Mouse (Mus musculus): ENCODE results near the gene Tbxas1.

Gene Tbxas1

DNA sequence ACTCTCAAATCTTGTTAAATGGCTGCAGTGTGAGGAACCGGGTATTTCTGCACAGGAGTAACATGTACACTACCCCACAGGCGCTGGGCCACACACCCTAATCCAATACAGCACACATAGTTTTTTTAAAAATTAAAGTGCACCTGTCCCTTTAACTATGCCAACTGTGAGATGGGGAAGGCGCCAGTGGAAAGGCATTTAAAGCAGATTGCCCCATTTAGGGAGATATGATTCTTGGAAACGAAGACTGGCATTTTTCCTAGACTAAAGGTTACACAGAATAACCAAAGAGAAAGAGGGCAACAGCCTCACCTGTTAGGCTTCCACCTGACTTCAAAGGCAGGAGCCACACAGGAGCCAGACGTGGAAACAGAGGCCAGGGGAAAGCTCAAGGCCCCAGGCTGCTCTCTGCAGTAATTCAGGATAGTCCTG lies 21.6 kb upstream of the Tbxas1 start:
- no peak for DNase-seq (ENCODE audit: low read depth, low spot score)

DNA sequence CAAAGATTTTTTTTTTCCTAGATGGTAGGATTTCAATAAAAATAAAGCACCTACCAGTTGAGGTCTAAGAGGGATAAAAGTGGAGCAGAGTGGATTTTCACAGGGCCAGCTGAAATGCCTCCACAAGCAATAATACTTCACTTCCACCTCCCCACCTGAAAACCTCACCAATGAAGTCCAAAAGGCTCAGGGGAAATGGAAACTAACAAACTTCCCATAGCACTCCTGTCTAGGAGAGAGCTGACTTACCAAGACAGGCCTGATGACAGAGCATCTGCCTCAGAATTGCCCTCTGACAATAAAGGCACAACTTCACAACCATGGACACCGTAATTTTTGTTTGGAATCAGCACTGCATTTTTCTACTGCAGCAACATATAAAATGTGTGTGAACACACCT lies 15.4 kb upstream of the Tbxas1 start:
- no peak for DNase-seq (ENCODE audit: low read depth, low spot score)

DNA sequence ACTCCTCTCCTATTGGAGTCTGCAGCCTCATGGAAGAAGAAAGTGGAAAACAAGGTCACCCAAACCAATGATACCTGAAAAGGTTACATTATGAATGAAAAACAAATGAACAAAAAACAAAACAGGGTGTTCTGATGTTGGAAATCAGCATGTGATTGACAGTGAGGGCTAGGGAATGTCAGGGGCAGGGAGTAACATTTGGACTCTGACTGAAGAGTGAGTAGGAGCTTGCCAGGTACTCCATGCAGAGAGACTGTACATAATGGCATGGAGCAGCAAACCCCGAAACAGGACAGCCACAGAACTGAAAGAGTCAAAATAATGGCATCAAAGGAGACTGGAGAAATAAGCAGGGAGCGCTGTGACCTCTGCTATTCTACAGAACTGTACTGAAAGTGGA lies 14.9 kb upstream of the Tbxas1 start:
- no peak for DNase-seq (ENCODE audit: low read depth, low spot score)

DNA sequence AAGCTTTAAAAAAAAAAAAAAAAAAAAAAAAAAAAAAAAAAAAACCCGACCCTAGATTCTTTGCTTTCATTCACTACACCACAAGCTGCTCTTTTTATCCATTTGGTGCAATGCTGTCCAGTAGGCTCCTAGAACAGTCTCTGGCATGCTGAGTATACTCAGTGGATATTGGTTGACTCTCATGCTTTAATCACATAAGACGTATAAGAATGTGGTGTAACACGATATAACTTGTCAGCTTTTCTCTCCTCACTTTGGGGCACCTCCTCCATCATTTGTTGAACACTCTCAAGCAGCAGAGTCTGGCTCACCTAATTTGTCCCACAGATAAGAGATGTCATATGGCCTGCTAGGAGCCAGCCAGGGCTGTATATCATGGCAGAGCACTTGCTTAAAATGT lies 11.6 kb upstream of the Tbxas1 start:
- DNase-seq (ENCODE audit: low read depth, low spot score), result no peak

DNA sequence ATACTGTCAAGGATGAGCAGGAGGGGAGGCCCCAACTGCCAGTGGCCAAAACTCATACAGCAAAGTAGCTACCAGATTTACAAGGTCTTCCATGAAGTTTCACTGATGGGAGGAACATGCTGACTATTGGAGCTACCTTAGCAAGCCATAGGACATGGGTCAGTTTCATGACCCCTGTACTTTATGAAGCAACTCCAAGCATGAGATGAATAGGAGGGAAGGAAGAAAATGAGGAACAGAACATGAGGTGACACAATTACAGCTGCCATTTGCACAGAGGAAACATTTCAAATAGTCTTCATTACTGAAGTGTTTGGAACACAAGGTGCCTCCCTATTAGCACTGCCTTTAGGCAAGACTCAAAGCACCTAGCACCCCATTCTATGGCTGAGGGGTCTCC lies 9.4 kb upstream of the Tbxas1 start:
- no peak for DNase-seq (ENCODE audit: low read depth, low spot score)

DNA sequence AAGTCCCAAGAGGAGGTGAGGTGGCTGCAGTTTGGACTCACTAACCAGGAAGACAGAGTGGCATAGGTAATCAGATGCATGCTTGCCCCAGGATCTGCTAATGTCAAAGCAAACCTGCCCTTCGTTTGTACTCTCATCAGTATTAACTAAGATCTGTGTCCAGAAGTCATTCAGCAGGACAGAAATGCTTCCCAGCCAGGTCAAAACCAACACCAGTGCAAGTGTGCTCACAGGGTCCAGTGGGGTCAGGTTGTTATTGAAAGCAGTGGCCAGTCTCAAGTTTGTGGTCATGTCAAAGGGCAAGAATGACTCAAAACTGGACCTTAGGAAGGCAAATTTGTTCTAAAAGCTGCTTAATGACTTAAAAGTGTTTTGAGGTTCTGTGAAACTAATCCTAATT lies 8.8 kb upstream of the Tbxas1 start:
- DNase-seq (ENCODE audit: low read depth, low spot score), result no peak

DNA sequence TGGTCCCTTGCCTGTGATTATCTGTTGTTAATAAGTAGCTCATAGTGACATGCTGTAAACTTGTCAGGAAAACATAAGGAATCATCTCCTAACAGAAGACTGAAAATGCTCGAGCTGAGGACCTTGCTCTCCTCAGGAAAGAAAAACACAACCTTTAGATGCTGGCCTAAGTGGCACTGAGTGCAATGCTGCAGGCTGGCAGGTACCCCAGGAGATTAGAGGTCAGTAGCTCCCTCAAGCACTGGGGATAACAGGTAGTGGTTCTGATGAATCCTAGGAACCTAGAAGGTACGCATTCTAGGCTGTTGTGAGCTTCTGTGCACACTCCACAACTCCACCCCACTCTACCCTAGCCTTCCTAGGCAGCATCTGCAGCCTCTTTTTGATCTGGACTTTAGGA lies 8.4 kb upstream of the Tbxas1 start:
- no peak for DNase-seq (ENCODE audit: low read depth, low spot score)

DNA sequence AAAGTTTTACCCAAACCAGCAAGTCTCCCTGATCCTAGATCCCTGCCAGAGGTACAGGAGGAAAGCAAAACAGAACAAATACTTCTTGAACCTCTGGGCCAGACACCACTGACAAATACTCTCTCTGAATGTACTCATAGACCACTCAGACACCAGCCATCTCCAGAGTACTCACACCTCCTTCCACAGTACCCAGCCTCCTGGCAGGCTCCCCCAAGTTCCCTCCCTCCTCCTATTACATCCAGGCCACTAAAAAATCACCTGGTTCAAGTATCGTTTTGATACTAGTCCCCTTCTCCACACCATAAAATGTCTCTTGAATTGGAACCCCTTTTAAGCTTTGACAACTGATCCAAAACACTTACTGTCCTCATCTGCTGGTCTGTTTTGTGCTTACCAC lies 7.9 kb upstream of the Tbxas1 start:
- no peak for DNase-seq (ENCODE audit: low read depth, low spot score)

DNA sequence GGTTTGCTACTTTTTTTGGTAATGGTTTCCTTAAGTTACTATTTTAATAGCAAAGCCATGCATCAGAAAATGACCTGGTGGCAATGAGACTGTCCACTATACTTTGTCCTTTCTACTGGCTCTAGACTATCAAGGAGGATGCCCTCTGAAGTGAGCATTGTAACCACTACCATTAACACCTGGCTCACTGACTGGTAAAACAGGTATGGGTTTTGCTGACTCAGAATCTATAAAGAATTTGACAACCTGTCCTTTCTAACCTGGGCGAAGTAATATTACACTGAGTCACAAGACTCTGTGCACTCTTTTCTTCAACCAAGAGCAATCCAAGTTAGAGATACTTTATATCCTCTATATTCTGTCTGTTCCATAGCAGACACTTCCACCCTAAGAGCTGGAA lies 6.2 kb upstream of the Tbxas1 start:
- no peak for DNase-seq (ENCODE audit: low read depth, low spot score)

DNA sequence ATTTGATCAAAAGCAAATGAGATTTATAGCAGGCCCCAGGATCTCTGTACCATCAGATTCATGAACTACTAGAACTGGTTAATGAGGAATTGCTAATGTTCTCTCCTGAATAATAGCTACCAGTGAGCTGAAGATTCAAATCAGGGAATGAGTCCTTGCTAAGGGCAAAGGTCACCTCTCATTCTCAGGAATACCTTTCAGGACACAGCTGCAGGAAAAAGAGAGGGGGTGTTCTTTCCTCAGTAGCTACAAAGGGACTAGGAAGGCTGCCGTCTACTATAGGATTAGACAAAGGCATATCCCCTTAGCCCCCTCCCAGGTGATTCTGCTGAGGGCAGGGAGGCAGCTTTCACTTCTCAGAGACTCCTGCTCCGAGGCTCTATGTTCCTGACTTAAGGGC lies 5.1 kb upstream of the Tbxas1 start:
- DNase-seq (ENCODE audit: low read depth, low spot score), result no peak

DNA sequence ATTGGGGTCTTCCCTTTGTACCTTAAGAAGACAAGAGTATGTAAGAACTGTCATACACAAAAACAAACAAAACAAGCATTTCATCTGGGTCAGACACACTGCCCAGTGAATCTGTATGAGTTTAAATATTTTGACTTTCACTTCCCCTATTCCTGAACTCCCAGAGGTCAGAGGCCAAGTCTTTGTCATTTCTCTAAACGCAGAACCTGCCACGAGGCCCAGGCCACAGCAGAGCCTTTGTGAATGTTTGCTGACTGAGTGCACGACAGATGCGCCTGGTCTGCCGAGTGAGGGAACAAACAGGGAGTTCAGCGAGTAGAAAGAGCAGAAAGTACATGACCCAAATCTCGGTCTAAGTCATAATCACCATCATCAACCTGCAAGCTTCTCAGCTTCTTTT lies 4.2 kb upstream of the Tbxas1 start:
- no peak for DNase-seq (ENCODE audit: low read depth, low spot score)

DNA sequence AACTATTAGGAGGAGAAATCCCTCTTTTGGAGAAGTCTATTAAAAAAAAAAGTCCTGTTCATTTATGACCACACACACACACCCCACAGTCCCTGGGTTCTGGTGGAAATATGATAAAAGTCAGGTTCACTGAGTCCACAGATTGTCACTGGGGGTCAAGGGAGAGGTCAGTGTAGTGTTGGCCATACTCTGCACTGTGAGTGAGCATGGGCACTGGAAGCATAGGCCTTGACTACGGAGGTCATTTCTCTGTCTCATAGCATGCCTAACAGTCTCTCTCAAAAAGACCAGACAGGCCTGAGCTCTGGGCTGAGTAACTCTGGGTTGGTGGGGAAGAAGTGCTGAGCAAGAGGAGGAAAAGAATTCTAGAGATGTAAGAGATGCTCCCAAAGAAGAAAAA lies 1.9 kb upstream of the Tbxas1 start:
- no peak for DNase-seq (ENCODE audit: low read depth, low spot score)

DNA sequence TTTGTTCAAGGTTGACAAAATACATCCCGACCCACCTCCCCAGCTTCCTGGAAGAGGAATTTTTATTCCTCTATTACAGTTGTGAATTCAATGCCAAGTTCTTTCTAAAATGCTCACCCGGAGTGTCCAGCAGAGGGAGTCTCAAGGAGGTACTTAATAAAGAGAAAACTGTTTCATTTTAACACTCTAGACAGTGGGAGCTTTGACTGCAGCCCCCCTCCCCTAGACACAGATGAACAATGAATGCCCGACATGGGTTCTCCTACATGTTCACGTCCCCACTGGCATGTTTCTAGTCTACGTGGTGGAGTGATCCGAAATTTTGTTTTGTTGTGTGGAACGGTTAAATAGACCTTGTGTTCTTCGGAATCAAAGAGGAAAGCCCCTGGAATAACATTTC lies 1.2 kb upstream of the Tbxas1 start:
- DNase-seq (ENCODE audit: low read depth, low spot score), result peak; percentile 35

DNA sequence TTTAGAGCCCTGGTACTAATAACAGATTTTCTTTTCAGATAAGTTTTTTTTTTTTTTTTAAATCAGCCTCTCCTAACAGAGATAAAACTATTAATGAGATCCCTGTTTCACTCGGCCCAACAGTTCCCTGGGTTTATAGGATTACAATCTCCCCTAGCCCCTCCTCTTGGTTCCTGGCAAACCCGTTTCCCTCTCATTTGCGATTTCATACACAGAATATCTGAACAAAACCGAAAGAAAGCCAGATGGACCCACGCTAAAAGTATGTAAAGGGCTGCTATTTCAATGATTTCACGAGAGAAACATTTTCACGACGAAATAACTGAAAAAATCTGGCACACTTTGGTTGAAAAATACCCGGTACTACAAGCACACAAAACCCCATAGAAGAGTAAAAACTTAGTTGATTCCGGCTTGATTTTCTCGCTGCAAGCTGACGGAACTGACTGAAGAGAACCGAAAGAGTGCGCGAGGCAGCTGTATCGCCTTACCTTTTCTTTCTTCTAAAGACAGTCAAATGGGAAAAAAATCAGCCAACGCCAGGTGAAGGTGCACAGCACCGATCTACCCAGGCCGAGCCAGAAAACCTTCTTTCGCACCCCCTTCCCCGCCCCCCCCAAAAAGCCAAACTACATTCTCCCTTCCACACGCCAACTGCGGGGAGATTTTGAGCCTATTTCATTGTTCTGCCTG lies 493 bp upstream of the Tbxas1 start:
- DNase-seq (ENCODE audit: low read depth, low spot score), result no peak

DNA sequence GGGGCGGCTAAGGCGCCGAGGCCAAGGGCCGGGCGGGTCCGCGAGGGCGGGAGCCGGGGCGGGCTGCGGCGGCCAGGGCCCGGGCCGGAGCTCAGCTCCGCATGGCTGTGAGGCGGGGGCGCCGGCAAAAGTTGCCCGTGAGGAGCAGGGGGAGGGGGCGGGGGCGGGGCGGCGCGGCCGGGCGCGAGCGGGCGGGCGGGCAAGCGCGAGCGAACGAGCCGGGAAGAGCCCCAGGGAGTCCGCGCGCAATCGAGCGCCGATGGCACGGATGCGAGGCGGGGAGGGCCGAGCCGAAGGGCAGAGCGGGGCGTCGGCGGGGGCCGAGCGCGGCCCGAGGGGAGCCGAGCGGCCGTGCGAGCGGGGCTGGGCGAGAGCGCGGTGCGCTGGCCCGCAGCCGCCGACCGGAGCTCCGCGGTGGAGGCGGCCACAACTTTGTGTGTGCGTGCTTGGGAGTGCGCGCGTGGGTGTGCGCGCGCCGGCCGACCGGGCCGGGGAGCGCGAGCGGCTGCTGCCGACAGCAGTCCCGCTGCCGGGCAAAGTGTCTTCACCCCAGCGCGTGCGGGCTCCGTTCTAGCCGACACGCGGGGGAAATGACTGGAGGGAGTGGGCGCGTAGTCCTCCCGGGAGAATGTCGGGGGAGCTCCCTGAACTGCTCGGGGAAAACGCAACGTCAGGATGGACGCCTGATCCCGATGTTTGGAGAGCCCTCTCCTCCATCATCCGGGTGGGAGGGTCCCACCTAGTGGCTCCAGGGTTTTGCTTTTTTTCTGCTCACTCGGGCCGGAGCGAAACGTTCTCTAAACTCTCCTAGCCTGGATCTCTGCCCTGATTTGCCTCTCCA lies 1.1 kb downstream of the Tbxas1 start, which contains the start of gene Hipk2:
Gene Hipk2, minus strand, starts transcription at position 95 of the 841 bp plus-strand sequence.
- peak; percentile 70 for DNase-seq (ENCODE audit: low read depth, low spot score)

DNA sequence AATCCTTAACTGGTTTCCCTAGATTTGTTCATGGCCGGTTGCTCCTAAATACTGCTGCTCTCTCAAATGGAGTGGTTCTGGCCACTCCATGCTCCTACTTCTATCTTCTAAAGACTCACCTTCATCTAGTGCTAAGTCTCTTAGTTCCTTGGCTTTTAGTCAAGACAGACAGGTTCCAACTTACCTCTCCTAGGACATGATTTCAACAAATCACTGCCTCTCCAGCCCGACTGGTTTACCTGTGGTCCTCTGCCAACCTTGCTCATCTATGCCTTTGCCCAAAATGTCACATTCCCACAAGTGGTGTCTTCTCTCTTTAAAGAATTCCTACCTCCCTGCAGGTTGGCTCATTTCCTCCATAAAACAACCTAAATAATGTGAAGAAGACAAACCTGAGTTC lies 2.5 kb downstream of the Tbxas1 start:
- no peak for DNase-seq (ENCODE audit: low read depth, low spot score)

DNA sequence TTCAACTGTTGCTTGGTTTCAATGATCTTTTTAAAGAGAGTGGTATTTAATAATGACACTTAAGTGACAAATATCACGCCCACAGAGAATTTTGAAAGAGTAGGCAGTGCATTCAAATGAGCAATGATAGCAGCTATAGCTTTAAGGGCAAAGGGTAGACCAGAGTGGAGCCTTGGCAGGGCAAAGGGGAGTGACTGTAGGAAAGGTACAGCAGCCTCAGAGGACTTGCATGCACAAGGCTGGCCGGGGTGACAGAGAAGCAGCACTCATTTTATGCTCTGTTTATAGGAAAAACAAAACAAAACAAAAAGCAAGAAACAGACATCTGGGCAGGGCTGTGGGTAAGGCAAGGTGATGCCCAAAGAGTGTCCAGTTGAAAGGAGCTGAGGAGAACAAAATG lies 6.3 kb downstream of the Tbxas1 start:
- no peak for DNase-seq (ENCODE audit: low read depth, low spot score)

DNA sequence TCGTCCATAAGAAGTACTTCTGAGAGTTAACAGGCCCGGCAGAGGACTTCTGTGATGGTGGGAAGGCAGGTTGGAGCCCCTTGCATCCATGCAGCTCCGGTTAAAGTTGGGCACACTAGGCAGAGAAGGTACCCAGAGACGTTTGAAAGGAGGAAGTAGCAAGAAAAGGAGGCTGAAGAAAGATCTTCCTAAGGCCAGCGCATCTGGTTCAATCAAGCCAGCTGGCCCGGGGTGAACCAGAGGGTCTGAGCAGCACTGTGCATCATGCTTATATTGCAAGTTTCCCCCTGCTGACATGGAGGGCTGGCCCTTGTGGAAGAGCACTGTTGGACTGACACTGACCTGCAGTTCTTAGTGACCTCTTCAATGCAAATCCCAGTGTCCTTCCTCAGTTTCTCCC lies 6.8 kb downstream of the Tbxas1 start:
- no peak for DNase-seq (ENCODE audit: low read depth, low spot score)

DNA sequence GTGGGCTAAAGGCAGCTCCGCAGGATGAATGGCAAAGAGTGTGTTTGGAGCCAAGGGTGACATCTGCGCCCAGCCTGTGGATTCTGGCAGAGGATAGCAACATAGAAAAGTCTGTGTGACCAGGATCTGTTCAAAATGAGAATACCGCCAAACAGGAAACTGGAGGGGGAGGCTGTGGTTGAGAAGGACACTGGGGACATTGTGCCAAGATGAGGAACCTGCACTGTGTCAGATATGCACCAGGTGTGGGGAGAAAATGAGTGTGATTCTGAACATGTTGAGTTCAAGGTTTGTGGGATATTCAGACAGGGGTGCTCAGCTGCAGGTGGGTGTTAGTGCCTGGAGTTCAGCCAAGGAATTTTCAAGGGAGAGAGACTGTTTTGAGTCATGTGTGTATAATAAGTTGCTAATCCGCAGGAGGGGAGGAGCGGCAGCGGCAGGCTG lies 7.5 kb downstream of the Tbxas1 start:
- no peak for DNase-seq (ENCODE audit: low read depth, low spot score)

DNA sequence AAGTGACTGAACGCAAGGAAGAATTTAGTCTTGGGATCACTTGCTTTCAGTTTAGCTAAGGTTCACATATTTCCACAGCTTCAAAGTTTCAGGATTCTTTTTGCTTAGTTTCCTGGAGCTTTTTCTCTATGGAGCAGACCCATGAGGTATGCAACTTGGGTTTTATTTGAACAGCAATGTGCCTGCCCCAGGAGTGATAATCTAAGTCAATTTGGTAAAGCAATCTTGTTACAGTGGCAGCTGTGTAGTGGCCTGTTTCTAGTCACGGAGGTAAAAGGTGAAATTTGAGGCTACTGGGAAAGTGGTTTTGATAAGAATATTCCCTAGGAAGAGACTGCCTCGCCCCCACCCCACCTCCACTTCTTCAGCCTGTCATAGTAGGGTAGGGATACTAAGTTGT lies 9.3 kb downstream of the Tbxas1 start:
- DNase-seq (ENCODE audit: low read depth, low spot score), result no peak

DNA sequence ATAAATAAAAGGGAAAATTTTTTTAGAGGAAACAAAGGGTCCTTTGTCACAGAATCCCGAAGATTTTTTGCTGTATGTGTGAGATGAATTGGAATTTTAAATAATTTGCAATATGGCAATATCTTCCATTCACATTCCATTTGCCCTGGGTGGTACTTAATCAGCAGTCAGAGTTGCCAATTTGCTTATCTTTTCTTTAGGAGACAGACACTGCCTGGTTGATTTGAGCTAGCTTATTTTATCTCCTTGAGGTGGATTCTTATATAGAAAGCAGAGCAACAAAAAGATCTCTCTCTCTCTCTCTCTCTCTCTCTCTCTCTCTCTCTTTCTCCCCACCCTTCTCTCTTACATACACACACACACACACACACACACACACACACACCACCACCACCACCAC lies 9.9 kb downstream of the Tbxas1 start:
- no peak for DNase-seq (ENCODE audit: low read depth, low spot score)

DNA sequence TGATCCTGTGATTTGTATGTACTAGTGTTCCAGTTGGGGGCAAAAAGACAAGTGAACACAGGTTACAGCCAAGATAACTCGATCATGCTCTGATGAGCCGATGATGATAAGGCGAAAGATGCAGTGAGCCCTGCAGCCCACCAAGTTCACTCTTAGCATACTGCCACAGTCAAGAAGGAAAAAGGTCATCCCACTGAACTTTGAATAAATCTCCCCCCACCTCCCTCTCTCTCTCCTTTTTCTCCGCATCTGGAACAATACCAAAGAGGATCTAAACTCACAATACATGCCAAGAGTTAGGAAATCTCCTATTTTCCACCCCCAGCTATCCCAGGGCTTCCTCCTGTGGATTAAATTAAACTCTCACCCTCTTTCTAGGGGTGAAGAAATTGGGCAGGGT lies 12.2 kb downstream of the Tbxas1 start:
- DNase-seq (ENCODE audit: low read depth, low spot score), result no peak

DNA sequence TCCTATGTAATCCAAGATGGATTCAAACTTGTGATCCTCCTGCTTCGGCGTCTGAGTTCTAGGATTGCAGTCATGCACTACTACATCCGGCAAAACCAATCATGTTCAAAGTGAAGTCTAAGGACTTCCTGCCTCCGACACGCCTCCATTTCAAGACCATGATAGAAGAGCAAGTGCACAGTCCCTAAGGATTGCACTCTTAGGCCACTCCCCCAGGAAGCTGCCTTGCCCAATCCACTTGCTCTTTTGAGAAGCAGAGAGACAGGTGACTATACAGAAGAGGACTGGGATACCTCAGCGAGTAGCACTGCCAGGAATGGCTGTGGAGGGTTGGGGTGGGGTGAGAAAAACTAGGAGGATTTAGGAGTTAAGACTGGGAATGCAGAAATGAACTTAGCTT lies 14.0 kb downstream of the Tbxas1 start:
- DNase-seq (ENCODE audit: low read depth, low spot score), result no peak
